Mouse (Mus musculus): ENCODE measurements around the gene Rab31.

The Rab31 gene

GRCm38 (mm10) chr17:65783182-65784161, 10.9 kb upstream of the Rab31 start:
- peak; percentile 54 for DNase-seq (ENCODE audit: low read depth, low spot score)

- peak; percentile 85 for DNase-seq (ENCODE audit: low read depth, low spot score)
Measured at GRCm38 (mm10) chr17:65782551-65783141, 10.1 kb upstream of the Rab31 start, which contains the start of gene Ppp4r1. Gene Ppp4r1, plus strand, starts transcription at chr17:65782573.

GRCm38 (mm10) chr17:65780970-65781369, 8.4 kb upstream of the Rab31 start:
- DNase-seq (ENCODE audit: low read depth, low spot score) = no peak

- peak; percentile 85 for DNase-seq (ENCODE audit: low read depth, low spot score)
Measured at GRCm38 (mm10) chr17:65777461-65777860, 4.9 kb upstream of the Rab31 start.

GRCm38 (mm10) chr17:65776228-65776627, 3.7 kb upstream of the Rab31 start:
- DNase-seq (ENCODE audit: low read depth, low spot score) = no peak

GRCm38 (mm10) chr17:65774439-65774838, 1.9 kb upstream of the Rab31 start:
- DNase-seq (ENCODE audit: low read depth, low spot score) = no peak

GRCm38 (mm10) chr17:65773617-65774016, 1.1 kb upstream of the Rab31 start:
- no peak for DNase-seq (ENCODE audit: low read depth, low spot score)

- no peak for DNase-seq (ENCODE audit: low read depth, low spot score)
Measured at GRCm38 (mm10) chr17:65770982-65771915, 1.3 kb downstream of the Rab31 start.

GRCm38 (mm10) chr17:65768486-65768885, 4.1 kb downstream of the Rab31 start:
- no peak for DNase-seq (ENCODE audit: low read depth, low spot score)

GRCm38 (mm10) chr17:65763221-65763620, 9.3 kb downstream of the Rab31 start:
- DNase-seq (ENCODE audit: low read depth, low spot score) = no peak

- DNase-seq (ENCODE audit: low read depth, low spot score) = no peak
Measured at GRCm38 (mm10) chr17:65757150-65757549, 15.4 kb downstream of the Rab31 start.

GRCm38 (mm10) chr17:65755857-65756256, 16.7 kb downstream of the Rab31 start:
- no peak for DNase-seq (ENCODE audit: low read depth, low spot score)

GRCm38 (mm10) chr17:65753130-65753529, 19.4 kb downstream of the Rab31 start:
- no peak for DNase-seq (ENCODE audit: low read depth, low spot score)

- DNase-seq (ENCODE audit: low read depth, low spot score) = peak; percentile 75
Measured at GRCm38 (mm10) chr17:65750301-65750700, 22.3 kb downstream of the Rab31 start.

GRCm38 (mm10) chr17:65749803-65750202, 22.7 kb downstream of the Rab31 start:
- DNase-seq (ENCODE audit: low read depth, low spot score) = no peak

GRCm38 (mm10) chr17:65748997-65749396, 23.6 kb downstream of the Rab31 start:
- no peak for DNase-seq (ENCODE audit: low read depth, low spot score)

- DNase-seq (ENCODE audit: low read depth, low spot score) = no peak
Measured at GRCm38 (mm10) chr17:65746314-65746713, 26.2 kb downstream of the Rab31 start.

GRCm38 (mm10) chr17:65743664-65744330, 28.8 kb downstream of the Rab31 start:
- peak; percentile 44 for DNase-seq (ENCODE audit: low read depth, low spot score)

- no peak for DNase-seq (ENCODE audit: low read depth, low spot score)
Measured at GRCm38 (mm10) chr17:65742969-65743368, 29.6 kb downstream of the Rab31 start.

GRCm38 (mm10) chr17:65742245-65742905, 30.2 kb downstream of the Rab31 start:
- no peak for DNase-seq (ENCODE audit: low read depth, low spot score)

Measured in ZHBTc4 (cell line).